Mouse (Mus musculus) E14TG2a.4 (cell line): Measurements from ENCODE around the gene Npnt.

Experiments
- CTCF ChIP-seq: conservative IDR thresholded peaks from 2 replicates; pipeline ENCODE4 v1.5.1; 2014; ENCODE audit warnings: low read length
- POU5F1 ChIP-seq: IDR thresholded peaks from 2 replicates; pipeline ENCODE4 v1.6.1; 2014; ENCODE audit warnings: low read length, borderline replicate concordance

GRCm38 (mm10) chr3:132864329-132864919, 85.7 kb downstream of the Npnt start:
- TF ChIP-seq CTCF (no peak), POU5F1 (no peak)
